Mouse (Mus musculus): Measurements from ENCODE around the gene Vps51. TPM values are rescaled to one million over a fixed set of nuclear protein-coding genes. Genes with fewer than 3 reads are reported as not detected.

Vps51 gene
- total and polyA plus RNA-seq, 2 experiments = 16.0 to 36.3 TPM

DNA sequence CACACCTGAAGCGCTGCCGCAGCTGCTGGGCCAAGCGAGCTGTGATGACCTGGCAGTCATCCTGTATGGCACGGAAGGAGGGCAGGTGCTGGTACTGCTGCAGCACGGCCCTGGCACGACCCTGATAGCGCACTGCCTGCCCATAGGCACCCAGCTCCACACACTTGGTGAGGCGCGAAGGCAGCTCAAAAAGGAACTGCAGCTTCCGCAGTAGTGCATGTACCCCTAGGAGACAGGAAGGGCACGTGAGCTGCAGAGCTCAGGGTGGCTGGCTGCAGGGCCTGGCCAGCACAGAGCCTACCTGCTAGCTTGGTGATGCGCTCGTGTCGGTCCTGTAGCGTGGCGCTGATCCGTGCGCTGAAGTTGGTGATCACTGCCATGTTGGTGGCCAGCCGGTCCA is 5.8 kb downstream of the Vps51 start:
- no peak for TF ChIP-seq POLR2A (IDR thresholded peaks at IDR 0.05; ENCODE audit: extremely low read depth, insufficient read depth, low read length)
- TF ChIP-seq CTCF (IDR thresholded peaks at IDR 0.05; ENCODE audit: low read depth, low read length) = no peak
- H3K27me3 ChIP-seq (ENCODE audit: control insufficient read depth, insufficient read depth, low read length) = no peaks in the 10 kb centered on the region
- H3K79me2 ChIP-seq (ENCODE audit: control insufficient read depth, insufficient read depth, low read length) = peaks cover 7% of the 10 kb centered on the region; the same call in 1 of the 2 replicates
- H3K4me1 ChIP-seq (ENCODE audit: control insufficient read depth, insufficient read depth, low read length) = peaks cover 10% of the 10 kb centered on the region
- no peak for DNase-seq (ENCODE audit: extremely low read depth, low read depth, low spot score)
- H3K36me3 ChIP-seq (ENCODE audit: control insufficient read depth, insufficient read depth, low read length) = no peaks in the 10 kb centered on the region; the same call in 1 of the 2 replicates
- no peak overlapping the region for H3K4me3 ChIP-seq (ENCODE audit: insufficient read depth, low read depth, low read length)
- no peak overlapping the region for H3K9ac ChIP-seq (ENCODE audit: low read depth, low read length)
- WGBS = 96% methylated on average over 19 of the region's 19 CpGs
- no peak overlapping the region for H3K27ac ChIP-seq (replicated peaks; ENCODE audit: insufficient read depth, low read depth, low read length)

DNA sequence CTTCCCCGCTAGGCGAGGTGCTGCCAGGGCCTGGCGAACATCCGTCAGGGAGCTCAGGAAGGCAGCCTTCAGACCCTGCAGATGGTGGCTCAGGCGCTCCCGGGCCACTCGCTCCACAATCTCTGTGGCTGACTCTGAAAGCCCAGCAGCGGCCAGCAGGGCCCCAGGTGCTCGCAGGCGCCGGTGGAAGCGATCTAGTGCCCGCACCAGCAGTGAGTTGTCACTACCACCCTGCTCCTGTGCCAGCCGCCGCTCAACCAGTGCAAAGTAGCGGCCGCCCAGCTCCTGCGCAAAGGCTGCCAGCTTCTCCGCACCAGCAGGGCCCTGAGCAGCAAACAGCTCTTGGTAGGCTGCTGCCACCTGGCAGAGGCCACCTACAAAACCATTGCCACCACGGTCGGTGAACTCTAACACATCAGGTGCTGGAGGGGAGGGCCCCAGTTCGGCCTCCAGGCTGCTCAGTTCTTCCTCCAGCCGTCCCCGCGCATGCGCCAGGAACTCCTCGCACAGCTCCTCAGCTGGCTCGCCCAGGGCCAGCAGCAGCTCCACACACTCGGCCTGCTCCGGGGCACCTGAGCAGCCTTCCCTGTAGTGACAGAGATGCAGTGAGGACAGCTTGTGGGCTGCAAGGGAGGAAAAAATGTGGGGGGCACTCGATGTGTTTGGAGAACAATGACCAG is 6.3 kb downstream of the Vps51 start:
- WGBS = 93% methylated on average over 31 of the region's 31 CpGs
- H3K27me3 ChIP-seq (ENCODE audit: control insufficient read depth, insufficient read depth, low read length) = no peaks in the 10 kb centered on the region
- H3K36me3 ChIP-seq (ENCODE audit: control insufficient read depth, insufficient read depth, low read length) = no peaks in the 10 kb centered on the region; the same call in 1 of the 2 replicates
- H3K4me1 ChIP-seq (ENCODE audit: control insufficient read depth, insufficient read depth, low read length) = peaks cover 12% of the 10 kb centered on the region
- peaks cover 5% of the 10 kb centered on the region; the same call in 1 of the 2 replicates for H3K79me2 ChIP-seq (ENCODE audit: control insufficient read depth, insufficient read depth, low read length)
- H3K27ac ChIP-seq (replicated peaks; ENCODE audit: insufficient read depth, low read depth, low read length) = no peak overlapping the region
- no peak overlapping the region for H3K9ac ChIP-seq (ENCODE audit: low read depth, low read length)
- no peak for TF ChIP-seq CTCF (IDR thresholded peaks at IDR 0.05; ENCODE audit: low read depth, low read length)
- no peak for TF ChIP-seq POLR2A (IDR thresholded peaks at IDR 0.05; ENCODE audit: extremely low read depth, insufficient read depth, low read length)
- no peak for DNase-seq (ENCODE audit: extremely low read depth, low read depth, low spot score)
- no peak overlapping the region for H3K4me3 ChIP-seq (ENCODE audit: insufficient read depth, low read depth, low read length)

DNA sequence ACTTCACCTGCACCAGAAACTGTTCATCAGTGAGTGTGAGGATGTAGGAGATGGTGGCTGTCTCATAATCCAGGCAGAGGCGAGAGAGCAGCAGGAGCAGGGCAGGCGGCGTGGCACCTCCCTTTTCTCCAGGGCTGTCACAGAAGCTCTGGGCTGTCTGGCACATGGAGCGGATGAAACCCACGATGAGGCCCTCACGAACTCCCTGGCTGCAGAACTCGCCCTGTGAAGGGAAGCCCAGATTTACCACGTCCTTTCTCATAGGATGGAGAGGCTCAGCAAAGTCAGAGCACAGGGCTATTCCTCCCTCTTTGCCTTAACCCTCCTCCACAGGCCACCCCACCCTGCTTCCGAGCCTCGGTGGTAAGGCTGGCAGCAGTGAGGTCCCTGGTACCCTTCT is 7.2 kb downstream of the Vps51 start:
- Histone ChIP-seq H3K4me3 (ENCODE audit: insufficient read depth, low read depth, low read length) (no peak overlapping the region), H3K27ac (replicated peaks; ENCODE audit: insufficient read depth, low read depth, low read length) (no peak overlapping the region), H3K4me1 (ENCODE audit: control insufficient read depth, insufficient read depth, low read length) (peaks cover 12% of the 10 kb centered on the region), H3K27me3 (ENCODE audit: control insufficient read depth, insufficient read depth, low read length) (no peaks in the 10 kb centered on the region), H3K79me2 (ENCODE audit: control insufficient read depth, insufficient read depth, low read length) (peaks cover 5% of the 10 kb centered on the region; the same call in 1 of the 2 replicates), H3K9ac (ENCODE audit: low read depth, low read length) (no peak overlapping the region), H3K36me3 (ENCODE audit: control insufficient read depth, insufficient read depth, low read length) (no peaks in the 10 kb centered on the region; the same call in 1 of the 2 replicates)
- no peak for DNase-seq (ENCODE audit: extremely low read depth, low read depth, low spot score)
- 94% methylated on average over 10 of the region's 10 CpGs for WGBS
- no peak for TF ChIP-seq POLR2A (IDR thresholded peaks at IDR 0.05; ENCODE audit: extremely low read depth, insufficient read depth, low read length)
- no peak for TF ChIP-seq CTCF (IDR thresholded peaks at IDR 0.05; ENCODE audit: low read depth, low read length)

DNA sequence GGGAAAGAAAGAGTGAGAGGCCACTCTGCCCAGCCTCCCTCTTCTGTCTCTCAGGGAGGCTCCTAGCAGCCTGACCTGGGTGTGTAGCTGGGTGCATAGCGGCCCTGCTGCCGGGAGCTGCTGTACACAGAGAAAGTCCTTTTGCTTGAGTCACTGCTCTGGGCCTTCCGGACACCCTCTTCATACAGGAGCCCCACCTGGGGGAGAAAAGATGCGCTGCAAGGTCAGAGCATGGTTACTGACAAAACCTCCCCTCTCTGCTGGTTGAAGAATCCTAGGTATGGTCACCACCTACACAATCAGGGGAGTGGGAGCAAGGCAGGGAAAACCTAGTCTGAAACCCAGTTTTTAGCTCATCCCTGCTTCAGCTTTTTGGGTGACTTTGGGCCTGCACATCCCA is 8.1 kb downstream of the Vps51 start:
- WGBS = 90% methylated on average over 4 of the region's 4 CpGs
- no peak overlapping the region for H3K4me3 ChIP-seq (ENCODE audit: insufficient read depth, low read depth, low read length)
- no peak overlapping the region for H3K9ac ChIP-seq (ENCODE audit: low read depth, low read length)
- TF ChIP-seq CTCF (IDR thresholded peaks at IDR 0.05; ENCODE audit: low read depth, low read length) (no peak), POLR2A (IDR thresholded peaks at IDR 0.05; ENCODE audit: extremely low read depth, insufficient read depth, low read length) (no peak)
- no peaks in the 10 kb centered on the region for H3K27me3 ChIP-seq (ENCODE audit: control insufficient read depth, insufficient read depth, low read length)
- H3K4me1 ChIP-seq (ENCODE audit: control insufficient read depth, insufficient read depth, low read length) = peaks cover 12% of the 10 kb centered on the region
- no peak overlapping the region for H3K27ac ChIP-seq (replicated peaks; ENCODE audit: insufficient read depth, low read depth, low read length)
- H3K36me3 ChIP-seq (ENCODE audit: control insufficient read depth, insufficient read depth, low read length) = no peaks in the 10 kb centered on the region; the same call in 1 of the 2 replicates
- peaks cover 5% of the 10 kb centered on the region; the same call in 1 of the 2 replicates for H3K79me2 ChIP-seq (ENCODE audit: control insufficient read depth, insufficient read depth, low read length)
- no peak for DNase-seq (ENCODE audit: extremely low read depth, low read depth, low spot score)

DNA sequence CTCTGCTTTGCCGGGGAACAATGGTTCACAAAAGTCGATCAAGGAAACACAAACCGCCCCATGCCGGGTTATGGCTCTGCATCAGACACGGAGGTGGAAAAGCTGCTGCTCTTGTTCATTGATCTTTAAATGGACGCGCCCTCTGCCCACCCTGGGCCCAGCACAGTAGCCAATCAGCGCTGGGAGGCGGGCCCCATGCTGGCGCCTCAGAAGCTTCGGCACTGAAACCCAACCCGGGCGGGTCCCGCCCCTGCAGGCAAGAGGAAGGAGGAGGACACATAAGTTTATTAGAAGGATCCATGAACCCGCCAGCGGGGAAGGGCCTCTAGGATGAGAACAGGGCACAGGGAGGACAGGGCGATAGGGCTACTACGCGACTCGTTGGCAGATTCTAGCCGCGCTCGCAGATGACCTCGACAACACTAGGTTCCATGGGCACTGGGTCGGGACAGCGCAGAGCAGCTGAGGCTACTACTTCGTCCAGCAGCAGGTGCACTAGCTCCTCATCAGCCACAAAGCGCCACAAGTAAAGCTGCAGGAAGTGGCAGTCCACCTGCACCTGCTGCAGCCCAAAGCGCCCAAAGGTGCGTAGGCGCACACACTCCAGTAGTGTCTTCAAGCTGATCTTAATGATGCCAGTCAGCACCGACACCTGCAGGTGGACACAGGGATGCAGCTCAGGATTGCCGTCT is 9.2 kb downstream of the Vps51 start, which contains the start of gene Tm7sf2:
Tm7sf2 (minus strand) TSS at position 650 of the 692 bp plus-strand sequence.
- Histone ChIP-seq H3K4me1 (ENCODE audit: control insufficient read depth, insufficient read depth, low read length) (peaks cover 16% of the 10 kb centered on the region), H3K27ac (replicated peaks; ENCODE audit: insufficient read depth, low read depth, low read length) (peak within 1 kb of the TSS; percentile 71), H3K4me3 (ENCODE audit: insufficient read depth, low read depth, low read length) (peak within 1 kb of the TSS; percentile 74), H3K9ac (ENCODE audit: low read depth, low read length) (peak within 1 kb of the TSS; percentile 85), H3K79me2 (ENCODE audit: control insufficient read depth, insufficient read depth, low read length) (peaks cover 5% of the 10 kb centered on the region; the same call in 1 of the 2 replicates), H3K36me3 (ENCODE audit: control insufficient read depth, insufficient read depth, low read length) (no peaks in the 10 kb centered on the region; the same call in 1 of the 2 replicates), H3K27me3 (ENCODE audit: control insufficient read depth, insufficient read depth, low read length) (no peaks in the 10 kb centered on the region)
- no peak for TF ChIP-seq CTCF (IDR thresholded peaks at IDR 0.05; ENCODE audit: low read depth, low read length)
- peak; percentile 67; the same call in 1 of the 2 replicates for TF ChIP-seq POLR2A (IDR thresholded peaks at IDR 0.05; ENCODE audit: extremely low read depth, insufficient read depth, low read length)
- DNase-seq (ENCODE audit: extremely low read depth, low read depth, low spot score) = peak; percentile 89
- WGBS = 11% methylated on average over 33 of the region's 33 CpGs

All from liver, adult 2 months (tissue).